Mouse (Mus musculus) gastrocnemius, adult 18-20 months (tissue): ENCODE results near the gene Etv6. TPM values are rescaled to one million over a fixed set of nuclear protein-coding genes. Genes with fewer than 3 reads are reported as not detected.

Experiments
- DNase-seq: peaks from one replicate; pipeline ENCODE4 v3.0.0; 2021; ENCODE audit warnings: low spot score
- total RNA-seq, 2 experiments: library from RNA; stranded (reverse); gene quantifications; 2 replicates each; pipeline ENCODE4 v1.2.3; 2021

The Etv6 gene
- total RNA-seq, 2 experiments from 2014 or later = 5.7 to 9.4 TPM

- no peak for DNase-seq
These were observed 170.2 kb downstream of the Etv6 start for GRCm38 (mm10) chr6:134205726-134206125.

GRCm38 (mm10) chr6:134206251-134206650 is 170.8 kb downstream of the Etv6 start:
- no peak for DNase-seq

GRCm38 (mm10) chr6:134207391-134208179 is 172.1 kb downstream of the Etv6 start:
- no peak for DNase-seq

- no peak for DNase-seq
These were observed 172.9 kb downstream of the Etv6 start for GRCm38 (mm10) chr6:134208180-134208952.

- DNase-seq = no peak
These were observed 175.4 kb downstream of the Etv6 start for GRCm38 (mm10) chr6:134210675-134211457.

GRCm38 (mm10) chr6:134211458-134211776 is 175.9 kb downstream of the Etv6 start:
- peak; percentile 60 for DNase-seq

- DNase-seq = no peak
These were observed 182.2 kb downstream of the Etv6 start for GRCm38 (mm10) chr6:134217747-134218146.

- DNase-seq = no peak
These were observed 182.9 kb downstream of the Etv6 start for GRCm38 (mm10) chr6:134218441-134218840.

GRCm38 (mm10) chr6:134219358-134219757 is 183.9 kb downstream of the Etv6 start:
- no peak for DNase-seq

GRCm38 (mm10) chr6:134220209-134220777 is 184.8 kb downstream of the Etv6 start:
- no peak for DNase-seq

GRCm38 (mm10) chr6:134222248-134222929 is 186.9 kb downstream of the Etv6 start:
- DNase-seq = no peak

GRCm38 (mm10) chr6:134225564-134225963 is 190.1 kb downstream of the Etv6 start:
- no peak for DNase-seq

GRCm38 (mm10) chr6:134226349-134227169 is 191.1 kb downstream of the Etv6 start:
- DNase-seq = no peak

GRCm38 (mm10) chr6:134236311-134236710 is 200.8 kb downstream of the Etv6 start:
- DNase-seq = no peak

- DNase-seq = no peak
These were observed 203.0 kb downstream of the Etv6 start for GRCm38 (mm10) chr6:134238455-134238854.

GRCm38 (mm10) chr6:134240988-134241387 is 205.5 kb downstream of the Etv6 start:
- DNase-seq = no peak

GRCm38 (mm10) chr6:134243119-134243518 is 207.6 kb downstream of the Etv6 start:
- peak; percentile 12 for DNase-seq

- DNase-seq = no peak
These were observed 208.0 kb downstream of the Etv6 start for GRCm38 (mm10) chr6:134243546-134243945.

- no peak for DNase-seq
These were observed 208.6 kb downstream of the Etv6 start for GRCm38 (mm10) chr6:134244071-134244470.

GRCm38 (mm10) chr6:134246109-134246508 is 210.6 kb downstream of the Etv6 start:
- no peak for DNase-seq
